Mouse (Mus musculus): ENCODE measurements around the gene Pacsin1. TPM values are rescaled to one million over a fixed set of nuclear protein-coding genes. Genes with fewer than 3 reads are reported as not detected.
A peak's percentile ranks its signal among the peaks of the same experiment; 100 is the strongest.
"Not testable (repeated sequence)": the region's sequence is repeated elsewhere in the genome, so short reads cannot be mapped to it uniquely, and the experiment has no call there.

Gene Pacsin1
- polyA plus RNA-seq, 1 experiment from 2014 or later, result 11.0 TPM

DNA sequence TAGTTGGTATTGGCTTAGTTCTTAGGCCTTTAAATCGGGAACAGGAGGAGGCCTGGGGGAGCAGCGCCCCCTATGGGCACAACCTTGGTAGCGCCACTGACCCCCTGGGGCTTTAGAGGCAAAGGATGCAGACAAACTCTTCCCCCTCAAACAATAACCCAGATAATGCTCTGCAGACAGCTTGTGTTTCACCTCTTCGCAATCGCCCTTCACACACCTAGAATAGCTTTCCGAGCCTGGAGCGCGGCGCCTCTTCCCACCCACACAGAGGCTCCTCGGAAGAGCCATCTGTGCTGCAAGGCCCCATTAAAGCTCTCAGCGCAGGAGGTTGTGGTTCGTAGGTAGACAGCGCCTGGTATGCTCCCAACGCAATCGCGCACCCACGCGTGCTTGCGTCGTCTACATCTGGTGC lies 16.4 kb upstream of the Pacsin1 start:
- ATAC-seq (ENCODE audit: low FRiP score), result no peak

DNA sequence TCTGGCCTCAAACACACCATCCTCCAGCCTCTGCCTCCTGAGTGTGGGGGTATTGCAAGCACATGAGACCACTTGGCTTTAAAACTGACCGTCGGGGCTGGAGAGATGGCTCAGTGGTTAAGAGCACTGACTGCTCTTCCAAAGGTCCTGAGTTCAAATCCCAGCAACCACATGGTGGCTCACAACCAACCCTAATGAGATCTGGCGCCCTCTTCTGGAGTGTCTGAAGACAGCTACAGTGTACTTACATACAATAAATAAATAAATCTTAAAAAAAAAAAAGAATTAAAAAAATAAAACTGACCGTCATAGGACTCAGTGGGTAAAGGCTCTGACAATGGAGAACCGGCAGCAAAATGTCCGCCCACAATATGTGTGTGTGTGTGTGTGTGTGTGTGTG lies 15.5 kb upstream of the Pacsin1 start:
- not testable (repeated sequence) for H3K4me2 ChIP-seq (replicated peaks); H3K27ac ChIP-seq; H3K4me3 ChIP-seq; H3K9ac ChIP-seq; H3K36me3 ChIP-seq; H3K27me3 ChIP-seq; H3K9me3 ChIP-seq (replicated peaks); ATAC-seq (ENCODE audit: low FRiP score)
- H3K4me1 ChIP-seq, result peaks cover 23% of the 10 kb centered on the region
- 84% methylated on average over 6 of the region's 6 CpGs for WGBS

More for the DNA sequence above, 16.4 kb upstream of the Pacsin1 start:
- Histone ChIP-seq H3K36me3 (no peaks in the 10 kb centered on the region), H3K4me1 (peaks cover 30% of the 10 kb centered on the region), H3K27me3 (no peaks in the 10 kb centered on the region; the same call in 1 of the 2 replicates), H3K4me2 (replicated peaks) (no peak overlapping the region), H3K4me3 (no peak overlapping the region), H3K27ac (no peak overlapping the region), H3K9me3 (replicated peaks) (no peaks in the 10 kb centered on the region), H3K9ac (no peak overlapping the region)
- 80% methylated on average over 20 of the region's 20 CpGs for WGBS

DNA sequence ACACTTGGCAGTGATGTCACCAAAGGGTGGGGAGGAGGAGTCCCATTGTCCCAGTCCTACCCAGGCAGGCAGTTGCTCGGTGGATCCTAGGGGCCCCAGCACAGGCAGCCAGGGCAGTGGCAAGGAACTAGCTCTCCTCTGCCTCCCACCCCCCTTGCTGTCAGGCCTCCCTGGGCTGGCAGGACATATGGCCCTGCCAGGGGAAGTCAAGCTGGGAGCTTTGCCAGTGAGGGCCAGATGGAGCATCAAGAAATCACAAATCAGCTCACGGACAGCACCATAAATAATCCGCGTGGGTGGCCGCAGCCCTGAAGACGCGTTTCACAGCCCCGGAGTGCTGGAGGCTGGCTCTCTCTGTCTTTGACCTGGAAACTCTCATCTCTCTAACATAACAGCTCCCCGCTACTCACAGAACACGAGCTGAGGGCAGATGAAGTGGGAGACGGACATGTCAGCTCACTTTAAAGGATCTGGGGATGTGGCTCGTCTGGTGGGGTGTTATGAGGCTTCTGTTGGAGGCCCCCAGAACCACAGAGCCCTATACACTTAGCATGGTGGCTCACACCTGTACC lies 12.7 kb upstream of the Pacsin1 start:
- peak overlapping the region; percentile 47; the same call in 1 of the 2 replicates for H3K9ac ChIP-seq
- no peaks in the 10 kb centered on the region for H3K36me3 ChIP-seq
- peak overlapping the region; percentile 89 for H3K27ac ChIP-seq
- WGBS, result 18% methylated on average over 12 of the region's 12 CpGs
- peak; percentile 87 for ATAC-seq (ENCODE audit: low FRiP score)
- H3K9me3 ChIP-seq (replicated peaks), result no peaks in the 10 kb centered on the region
- H3K4me2 ChIP-seq (replicated peaks), result peak overlapping the region; percentile 28
- no peak overlapping the region for H3K4me3 ChIP-seq
- H3K4me1 ChIP-seq, result peaks cover 13% of the 10 kb centered on the region
- H3K27me3 ChIP-seq, result no peaks in the 10 kb centered on the region; the same call in 1 of the 2 replicates

DNA sequence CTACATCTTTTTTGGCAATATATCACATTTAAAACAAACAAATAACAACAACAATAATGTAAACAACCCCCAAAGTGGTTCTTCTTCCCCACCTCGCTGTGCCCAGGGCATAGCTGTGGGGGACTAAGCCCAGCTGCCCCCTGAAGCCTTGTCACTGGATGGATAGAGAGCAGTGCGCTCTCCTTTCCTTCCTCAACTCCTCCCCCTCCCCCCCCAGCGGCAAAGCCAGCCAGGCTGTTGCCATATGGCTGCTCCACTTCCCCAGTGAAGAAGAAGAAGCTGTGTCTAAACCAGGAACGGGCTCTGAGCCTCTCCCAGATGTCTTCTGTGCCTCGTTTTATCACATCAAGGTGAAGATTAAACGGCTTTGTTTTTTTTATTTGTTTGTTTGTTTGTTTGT lies 12.2 kb upstream of the Pacsin1 start:
- H3K9ac ChIP-seq, result peak overlapping the region; percentile 47; the same call in 1 of the 2 replicates
- peak; percentile 42; the same call in 1 of the 2 replicates for ATAC-seq (ENCODE audit: low FRiP score)
- peak overlapping the region; percentile 28 for H3K4me2 ChIP-seq (replicated peaks)
- WGBS, result 37% methylated on average over 6 of the region's 6 CpGs
- peaks cover 13% of the 10 kb centered on the region for H3K4me1 ChIP-seq
- no peaks in the 10 kb centered on the region for H3K36me3 ChIP-seq
- H3K4me3 ChIP-seq, result no peak overlapping the region
- peak overlapping the region; percentile 89 for H3K27ac ChIP-seq
- no peaks in the 10 kb centered on the region; the same call in 1 of the 2 replicates for H3K27me3 ChIP-seq
- H3K9me3 ChIP-seq (replicated peaks), result no peaks in the 10 kb centered on the region

DNA sequence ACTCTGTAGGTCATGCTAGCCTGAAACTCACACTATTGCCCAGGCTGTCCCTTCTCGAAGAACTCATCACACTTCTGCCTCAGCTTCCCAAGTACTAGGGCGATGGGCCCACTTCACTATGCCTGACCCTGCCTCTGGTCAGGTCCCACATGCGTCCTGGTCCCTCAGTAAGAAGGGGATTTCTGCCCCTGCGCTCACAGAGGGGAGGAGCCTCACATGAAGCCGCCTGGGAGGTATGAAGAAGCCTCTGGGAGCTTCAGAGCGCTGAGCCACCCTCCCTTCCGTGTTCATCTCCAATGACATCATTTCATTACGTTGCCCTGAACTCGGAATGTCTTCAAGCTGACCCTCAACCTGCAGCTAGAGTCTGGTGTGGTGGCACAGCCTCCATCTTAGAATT lies 11.6 kb upstream of the Pacsin1 start:
- Histone ChIP-seq H3K4me1 (peaks cover 13% of the 10 kb centered on the region), H3K27me3 (no peaks in the 10 kb centered on the region; the same call in 1 of the 2 replicates), H3K9me3 (replicated peaks) (no peaks in the 10 kb centered on the region), H3K36me3 (no peaks in the 10 kb centered on the region), H3K27ac (no peak overlapping the region), H3K4me3 (no peak overlapping the region), H3K9ac (no peak overlapping the region), H3K4me2 (replicated peaks) (no peak overlapping the region)
- ATAC-seq (ENCODE audit: low FRiP score), result no peak
- WGBS, result 87% methylated on average over 9 of the region's 9 CpGs

GRCm38 (mm10) chr17:27644572-27644971 lies 10.7 kb upstream of the Pacsin1 start:
- H3K36me3 ChIP-seq, result no peaks in the 10 kb centered on the region
- no peak for ATAC-seq (ENCODE audit: low FRiP score)
- H3K4me2 ChIP-seq (replicated peaks), result no peak overlapping the region
- no peak overlapping the region for H3K4me3 ChIP-seq
- WGBS, result 43% methylated on average over 2 of the region's 2 CpGs
- H3K27me3 ChIP-seq, result no peaks in the 10 kb centered on the region; the same call in 1 of the 2 replicates
- no peaks in the 10 kb centered on the region for H3K9me3 ChIP-seq (replicated peaks)
- H3K27ac ChIP-seq, result no peak overlapping the region
- no peak overlapping the region for H3K9ac ChIP-seq
- H3K4me1 ChIP-seq, result peaks cover 13% of the 10 kb centered on the region

DNA sequence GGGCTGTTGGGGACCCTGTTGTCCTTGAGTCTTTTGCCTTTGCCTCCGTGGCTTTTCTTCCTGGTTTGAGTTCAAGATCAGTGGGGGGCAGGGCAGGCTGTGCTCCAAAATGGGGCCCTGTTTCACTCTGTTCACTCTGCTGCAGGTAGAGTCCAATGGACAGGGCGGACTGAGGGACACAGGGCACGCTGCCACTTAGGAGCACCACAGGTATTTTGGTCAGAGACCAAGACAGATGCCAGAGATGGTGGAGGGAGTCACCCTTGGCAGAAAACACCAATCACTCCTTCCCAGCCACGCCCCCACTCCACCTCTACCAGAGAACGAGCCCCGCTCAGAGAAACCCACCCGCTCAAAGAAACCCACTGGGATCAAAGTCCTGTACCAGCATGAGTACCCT lies 9.5 kb upstream of the Pacsin1 start:
- WGBS, result 38% methylated on average over 7 of the region's 7 CpGs
- H3K36me3 ChIP-seq, result no peaks in the 10 kb centered on the region
- no peak overlapping the region for H3K4me2 ChIP-seq (replicated peaks)
- H3K27me3 ChIP-seq, result peaks cover under 1% of the 10 kb centered on the region
- no peak overlapping the region for H3K27ac ChIP-seq
- no peak for ATAC-seq (ENCODE audit: low FRiP score)
- no peak overlapping the region for H3K9ac ChIP-seq
- H3K9me3 ChIP-seq (replicated peaks), result no peaks in the 10 kb centered on the region
- peaks cover 13% of the 10 kb centered on the region for H3K4me1 ChIP-seq
- no peak overlapping the region for H3K4me3 ChIP-seq

DNA sequence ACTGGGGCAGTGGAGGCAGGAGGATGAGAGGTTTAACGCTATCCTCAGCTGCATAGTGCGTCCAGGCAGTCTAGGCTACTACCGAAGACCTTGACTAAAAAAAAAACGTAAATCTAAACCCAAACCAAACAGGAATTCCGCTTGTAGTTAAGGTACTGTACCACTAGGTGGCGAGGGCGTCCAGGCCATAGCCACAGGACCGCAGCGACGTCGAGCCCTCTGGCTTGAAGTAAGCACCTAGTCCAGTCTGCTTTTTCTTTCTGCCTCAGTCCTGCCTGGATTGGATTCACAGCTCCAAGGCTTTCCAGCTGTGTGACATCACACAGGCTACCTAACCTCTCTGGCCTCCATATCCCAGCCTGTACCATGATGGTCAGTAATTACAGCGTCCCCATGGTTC lies 5.1 kb upstream of the Pacsin1 start:
- 10% methylated on average over 12 of the region's 12 CpGs for WGBS
- H3K4me3 ChIP-seq, result no peak overlapping the region

GRCm38 (mm10) chr17:27650586-27650985 lies 4.7 kb upstream of the Pacsin1 start:
- Histone ChIP-seq H3K27ac (no peak overlapping the region), H3K4me2 (replicated peaks) (no peak overlapping the region), H3K4me3 (no peak overlapping the region), H3K9me3 (replicated peaks) (no peaks in the 10 kb centered on the region), H3K27me3 (peaks cover 27% of the 10 kb centered on the region), H3K9ac (no peak overlapping the region), H3K4me1 (peaks cover 9% of the 10 kb centered on the region), H3K36me3 (no peaks in the 10 kb centered on the region)
- 82% methylated on average over 13 of the region's 13 CpGs for WGBS
- no peak for ATAC-seq (ENCODE audit: low FRiP score)

More for the DNA sequence above, 5.1 kb upstream of the Pacsin1 start:
- Histone ChIP-seq H3K36me3 (no peaks in the 10 kb centered on the region), H3K27me3 (peaks cover 24% of the 10 kb centered on the region), H3K27ac (no peak overlapping the region), H3K9ac (no peak overlapping the region), H3K9me3 (replicated peaks) (no peaks in the 10 kb centered on the region), H3K4me1 (peaks cover 5% of the 10 kb centered on the region), H3K4me2 (replicated peaks) (no peak overlapping the region)
- no peak for ATAC-seq (ENCODE audit: low FRiP score)

- peaks cover 41% of the 10 kb centered on the region for H3K27me3 ChIP-seq
- no peak overlapping the region for H3K4me3 ChIP-seq
- no peaks in the 10 kb centered on the region for H3K36me3 ChIP-seq
- WGBS, result 85% methylated on average over 23 of the region's 23 CpGs
- H3K9ac ChIP-seq, result no peak overlapping the region
- H3K4me2 ChIP-seq (replicated peaks), result no peak overlapping the region
- ATAC-seq (ENCODE audit: low FRiP score), result no peak
- no peak overlapping the region for H3K27ac ChIP-seq
- H3K9me3 ChIP-seq (replicated peaks), result no peaks in the 10 kb centered on the region
- peaks cover 20% of the 10 kb centered on the region for H3K4me1 ChIP-seq
Observed at GRCm38 (mm10) chr17:27652046-27652790, 3.1 kb upstream of the Pacsin1 start.

GRCm38 (mm10) chr17:27653253-27653959 lies 1.9 kb upstream of the Pacsin1 start:
- H3K27me3 ChIP-seq, result peaks cover 46% of the 10 kb centered on the region
- WGBS, result 65% methylated on average over 10 of the region's 10 CpGs

GRCm38 (mm10) chr17:27656011-27656399 lies 696 bp downstream of the Pacsin1 start:
- 2% methylated on average over 13 of the region's 14 CpGs for WGBS
- Histone ChIP-seq H3K27me3 (peaks cover 44% of the 10 kb centered on the region), H3K9ac (peak overlapping the region; percentile 74), H3K4me3 (peak overlapping the region; percentile 58), H3K36me3 (no peaks in the 10 kb centered on the region), H3K27ac (peak overlapping the region; percentile 64; the same call in 1 of the 2 replicates), H3K4me2 (replicated peaks) (peak overlapping the region; percentile 94), H3K9me3 (replicated peaks) (no peaks in the 10 kb centered on the region), H3K4me1 (peaks cover 20% of the 10 kb centered on the region)
- ATAC-seq (ENCODE audit: low FRiP score), result peak; percentile 28

More at GRCm38 (mm10) chr17:27653253-27653959, 1.9 kb upstream of the Pacsin1 start:
- no peak overlapping the region for H3K4me2 ChIP-seq (replicated peaks)
- ATAC-seq (ENCODE audit: low FRiP score), result no peak
- H3K27ac ChIP-seq, result no peak overlapping the region
- no peaks in the 10 kb centered on the region for H3K36me3 ChIP-seq
- no peak overlapping the region for H3K4me3 ChIP-seq
- H3K4me1 ChIP-seq, result peaks cover 20% of the 10 kb centered on the region
- H3K9ac ChIP-seq, result no peak overlapping the region
- H3K9me3 ChIP-seq (replicated peaks), result no peaks in the 10 kb centered on the region

Data from hindbrain, embryonic 12.5 days (tissue).